Mouse (Mus musculus) megakaryocyte-erythroid progenitor cell, adult 5 weeks (primary cell): ENCODE data around the gene Hbq1a. TPM values are rescaled to one million over a fixed set of nuclear protein-coding genes. Genes with fewer than 3 reads are reported as not detected.

Experiments used
- polyA plus RNA-seq: library from polyadenylated mRNA; stranded (reverse); fragments of >175 nt; gene quantifications from 2 replicates; pipeline ENCODE4 v1.2.3, GENCODE M21; 2012

Hbq1a gene
- polyA plus RNA-seq: not detected in 2 replicates

DNA sequence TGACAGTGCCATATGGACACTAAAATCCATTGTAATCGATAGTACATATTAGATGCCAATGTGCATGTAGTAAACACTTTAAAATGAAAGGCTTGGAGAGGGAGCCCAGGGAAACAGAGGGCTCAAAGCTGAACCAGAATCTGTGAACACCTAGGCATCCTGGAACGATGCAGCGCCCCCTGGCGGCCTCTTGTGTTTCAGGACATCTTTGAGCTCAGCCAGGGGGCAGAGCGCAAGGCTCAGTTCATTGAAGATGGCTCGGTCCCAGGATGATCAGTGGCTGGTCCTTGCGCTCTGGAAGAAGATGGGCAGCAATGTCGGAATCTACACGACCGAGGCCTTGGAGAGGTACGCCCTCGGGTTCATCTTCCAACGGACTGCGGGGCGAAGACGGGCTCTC, at the start of gene Hbq1a:
Hbq1a (plus strand) TSS at position 205 of the 400 bp plus-strand sequence.

DNA sequence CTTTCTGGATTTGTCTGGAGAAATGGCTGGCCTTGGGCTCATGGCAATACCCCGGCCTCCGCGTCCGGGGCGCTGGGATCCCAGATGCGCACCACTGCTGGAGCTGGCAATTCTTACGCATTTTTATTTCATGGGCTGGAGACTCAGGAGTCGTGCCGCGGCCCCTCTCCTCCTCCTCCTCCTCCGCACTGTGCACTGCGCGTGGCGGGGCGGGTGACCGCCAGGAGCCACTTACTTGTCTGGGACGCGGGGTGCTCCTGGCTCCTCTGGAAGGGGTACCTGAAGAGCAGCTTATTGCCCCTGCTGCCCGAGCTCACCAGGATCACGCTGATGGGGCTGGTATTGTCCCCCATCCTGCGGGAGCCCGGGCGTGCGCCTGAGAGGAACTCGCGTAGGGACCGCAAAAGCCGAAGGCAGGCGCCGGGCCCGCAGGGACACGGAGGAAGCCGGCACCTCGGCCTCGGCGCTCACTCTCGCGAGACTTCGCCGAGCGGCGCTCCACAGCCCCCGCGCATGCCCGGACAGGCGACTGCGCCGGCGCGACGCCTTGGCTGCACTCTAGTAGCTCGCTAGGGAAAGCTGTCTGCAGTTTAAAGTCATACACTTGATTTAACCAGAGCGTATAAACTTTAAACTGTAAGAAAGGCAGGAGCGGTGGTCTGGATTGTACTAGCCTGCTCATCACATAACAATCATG, 32.5 kb upstream of the Hbq1a start, which contains the start of gene Nprl3:
Nprl3 (minus strand) TSS at position 520 of the 697 bp plus-strand sequence.

GRCm38 (mm10) chr11:32276347-32276746, 23.5 kb upstream of the Hbq1a start, which contains the start of gene Hba-x:
Gene Hba-x (plus strand): TSS chr11:32276400.

GRCm38 (mm10) chr11:32283091-32283777, 16.6 kb upstream of the Hbq1a start, which contains the start of gene Hba-a1:
Gene Hba-a1 (plus strand): TSS chr11:32283511.

GRCm38 (mm10) chr11:32286695-32287492, 13.0 kb upstream of the Hbq1a start, which contains the start of gene Hbq1b:
Gene Hbq1b (plus strand): TSS chr11:32286965.

GRCm38 (mm10) chr11:32296203-32296602, 3.7 kb upstream of the Hbq1a start, which contains the start of gene Hba-a2:
Gene Hba-a2 (plus strand): TSS chr11:32296489.

DNA sequence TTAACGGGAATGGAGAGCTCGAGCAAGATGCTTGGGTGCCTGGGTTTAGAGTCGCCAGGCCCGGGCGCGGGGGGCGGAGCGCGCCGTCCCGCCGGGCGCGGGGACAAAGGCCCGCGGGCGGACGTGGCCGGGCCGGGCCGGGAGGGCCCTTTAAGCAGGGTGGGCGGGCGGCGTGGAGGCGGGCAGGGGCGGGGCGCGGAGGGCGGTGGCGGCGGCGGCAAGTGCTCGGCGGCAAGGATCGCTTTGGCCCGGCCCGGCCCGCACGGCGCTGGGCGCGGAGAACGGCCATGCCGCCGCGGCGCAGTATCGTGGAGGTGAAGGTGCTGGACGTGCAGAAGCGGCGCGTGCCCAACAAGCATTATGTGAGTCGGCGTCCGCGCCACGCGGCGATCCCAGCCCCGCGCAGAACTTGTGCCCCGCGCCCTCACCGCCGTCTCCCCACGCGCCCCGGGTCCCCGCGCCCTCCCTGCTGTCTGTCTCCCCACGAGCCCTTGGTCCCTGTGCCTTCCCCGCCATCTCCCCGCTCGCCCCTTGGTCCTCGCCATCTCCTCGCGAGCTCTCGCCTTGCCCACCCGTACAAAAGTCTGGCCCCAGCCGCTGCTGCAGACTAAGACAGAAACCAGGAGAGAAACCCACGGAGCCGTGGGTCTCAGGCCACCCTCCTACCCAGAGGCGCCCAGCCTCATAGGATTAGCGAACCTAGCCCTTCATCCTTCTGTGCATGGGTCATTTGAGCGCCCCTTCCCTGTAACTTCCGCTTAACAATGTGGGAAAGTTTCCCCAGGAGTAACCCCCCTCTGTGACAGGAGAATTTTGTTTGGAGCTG, 48.0 kb downstream of the Hbq1a start, which contains the start of gene Sh3pxd2b:
Sh3pxd2b (plus strand) TSS at position 214 of the 826 bp plus-strand sequence.

Other genes starting within 250 kb of the Hbq1a start
- 0.04 and 0.13 TPM in 2 replicates for gene Il9r, start 99.8 kb upstream of the Hbq1a start, polyA plus RNA-seq
- 53.1 and 58.3 TPM in 2 replicates for gene Snrnp25, start 94.7 kb upstream of the Hbq1a start, polyA plus RNA-seq
- gene Rhbdf1, start 77.8 kb upstream of the Hbq1a start, polyA plus RNA-seq: 2.9 and 6.0 TPM in 2 replicates
- gene Mpg, start 73.6 kb upstream of the Hbq1a start, polyA plus RNA-seq: 7.3 and 7.9 TPM in 2 replicates
- gene Nprl3, start 32.4 kb upstream of the Hbq1a start, polyA plus RNA-seq: 32.3 and 34.7 TPM in 2 replicates
- gene Hba-x, start 23.7 kb upstream of the Hbq1a start, polyA plus RNA-seq: not detected in 2 replicates
- gene Hba-a1, start 16.6 kb upstream of the Hbq1a start, polyA plus RNA-seq: 485 and 868 TPM in 2 replicates
- not detected in 2 replicates for gene Hbq1b, start 13.1 kb upstream of the Hbq1a start, polyA plus RNA-seq
- 294 and 751 TPM in 2 replicates for gene Hba-a2, start 3.6 kb upstream of the Hbq1a start, polyA plus RNA-seq
- 4.6 and 4.9 TPM in 2 replicates for gene Sh3pxd2b, start 47.8 kb downstream of the Hbq1a start, polyA plus RNA-seq
- 5.7 and 11.8 TPM in 2 replicates for gene Ubtd2, start 155.3 kb downstream of the Hbq1a start, polyA plus RNA-seq
- not detected in 2 replicates for gene Efcab9, start 232.0 kb downstream of the Hbq1a start, polyA plus RNA-seq
- gene Stk10, start 233.2 kb downstream of the Hbq1a start, polyA plus RNA-seq: 25.0 and 26.8 TPM in 2 replicates